Mouse (Mus musculus): Measurements from ENCODE around the gene Ncapd3.

Ncapd3 gene

DNA sequence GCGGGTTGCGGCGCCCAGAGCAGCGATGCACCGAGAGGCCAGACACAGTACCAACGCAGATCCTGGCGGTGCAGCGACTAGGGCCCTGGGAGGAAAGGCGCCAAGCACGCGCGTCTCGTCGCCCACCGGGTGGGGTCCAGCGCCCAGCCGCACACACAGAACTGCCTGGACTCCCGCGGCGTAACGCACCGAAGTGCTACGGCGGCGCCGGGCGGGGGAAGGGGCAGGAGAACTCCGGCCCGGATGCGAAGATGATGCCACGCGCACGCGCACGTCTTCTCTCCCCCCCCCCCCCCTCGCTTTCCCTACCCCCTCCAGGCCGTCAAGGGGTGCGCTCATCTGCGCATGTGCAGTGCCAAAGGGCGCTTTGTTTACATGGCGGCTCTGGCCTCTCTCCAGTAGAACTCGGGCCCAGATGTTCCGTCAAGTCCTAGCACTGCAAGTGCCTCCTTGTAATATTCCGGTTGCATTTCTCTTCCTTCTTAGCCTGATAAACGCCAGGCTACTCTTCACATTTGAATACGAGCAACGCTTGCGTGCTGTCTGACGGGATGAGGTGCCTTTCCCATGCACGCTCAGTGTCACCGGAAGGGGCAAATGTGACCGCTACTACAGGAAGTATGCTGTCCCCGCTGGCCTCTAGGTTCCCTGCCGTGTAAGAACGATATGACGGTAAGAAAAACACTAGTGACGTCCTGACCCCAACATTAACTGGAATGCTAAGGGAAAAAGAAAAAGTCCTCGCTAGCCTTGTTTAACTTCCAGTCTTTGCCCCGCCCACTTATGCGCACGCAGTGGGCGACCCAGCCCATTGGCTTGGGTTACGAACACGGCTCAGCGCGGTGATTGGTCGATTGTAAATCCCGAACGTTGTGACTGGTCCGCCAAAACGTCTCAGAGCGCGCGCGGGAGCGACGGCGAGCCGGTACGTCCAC is at the start of gene Ncapd3, which contains the start of gene Vps26b:
Gene Ncapd3, plus strand, starts transcription at position 348 of the 935 bp plus-strand sequence.
Gene Vps26b, minus strand, starts transcription at position 238 of the 935 bp plus-strand sequence.
- peak; percentile 98 for DNase-seq (ENCODE audit: low read depth, low spot score)

- no peak for DNase-seq (ENCODE audit: low read depth, low spot score)
Observed at GRCm38 (mm10) chr9:26985090-26985613, 44.8 kb upstream of the Ncapd3 start.

- DNase-seq (ENCODE audit: low read depth, low spot score): no peak
Observed at GRCm38 (mm10) chr9:26985668-26986277, 44.2 kb upstream of the Ncapd3 start.

GRCm38 (mm10) chr9:26990181-26990580 is 39.8 kb upstream of the Ncapd3 start:
- no peak for DNase-seq (ENCODE audit: low read depth, low spot score)

DNA sequence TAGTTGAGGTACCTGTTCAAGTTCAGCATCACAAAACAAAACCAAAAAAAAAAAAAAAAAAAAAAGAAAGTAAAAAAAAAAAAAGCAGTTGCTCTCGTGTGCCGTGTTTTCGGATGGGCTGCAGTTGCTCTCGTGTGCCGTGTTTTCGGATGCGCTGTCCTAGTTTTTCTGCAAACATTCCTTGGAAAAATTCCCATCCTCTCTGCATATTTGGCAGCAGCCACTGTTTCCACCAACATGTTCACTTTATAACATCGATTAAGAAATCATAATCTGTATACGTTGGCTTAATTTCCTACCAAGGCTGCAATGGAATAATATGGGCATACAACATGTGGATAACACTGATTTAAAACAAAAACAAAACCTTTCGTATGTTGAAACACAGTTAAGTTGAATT is 36.9 kb upstream of the Ncapd3 start:
- no peak for DNase-seq (ENCODE audit: low read depth, low spot score)

- DNase-seq (ENCODE audit: low read depth, low spot score): no peak
Observed at GRCm38 (mm10) chr9:26993900-26994299, 36.1 kb upstream of the Ncapd3 start.

DNA sequence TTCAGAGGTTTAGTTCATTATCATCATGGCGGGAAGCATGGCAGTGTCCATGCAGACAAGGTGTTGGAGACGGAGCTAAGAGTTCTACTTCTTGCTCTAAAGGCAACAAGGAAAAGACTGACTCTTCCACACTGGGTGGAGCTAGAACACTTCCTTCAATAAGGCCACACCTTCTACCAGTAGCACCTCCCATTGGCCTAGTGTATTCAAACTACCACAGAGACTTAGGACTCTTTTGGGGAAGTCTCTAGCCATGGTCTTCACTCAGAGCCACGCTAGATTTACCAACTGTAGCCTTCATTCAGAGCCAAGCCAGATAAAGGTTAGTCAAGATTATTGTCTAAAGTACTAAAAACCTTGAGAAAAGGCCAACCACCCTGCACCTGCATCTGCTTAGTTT is 32.9 kb upstream of the Ncapd3 start:
- DNase-seq (ENCODE audit: low read depth, low spot score): no peak

- DNase-seq (ENCODE audit: low read depth, low spot score): no peak
Observed at GRCm38 (mm10) chr9:26997501-26997900, 32.5 kb upstream of the Ncapd3 start.

GRCm38 (mm10) chr9:26998669-26999460 is 31.1 kb upstream of the Ncapd3 start:
- DNase-seq (ENCODE audit: low read depth, low spot score): no peak

- peak; percentile 94 for DNase-seq (ENCODE audit: low read depth, low spot score)
Observed at GRCm38 (mm10) chr9:26999461-27000395, 30.2 kb upstream of the Ncapd3 start, which contains the start of the genes Acad8 and Thyn1. Gene Acad8, minus strand, starts transcription at chr9:26999566. Gene Thyn1, plus strand, starts transcription at chr9:26999710.

DNA sequence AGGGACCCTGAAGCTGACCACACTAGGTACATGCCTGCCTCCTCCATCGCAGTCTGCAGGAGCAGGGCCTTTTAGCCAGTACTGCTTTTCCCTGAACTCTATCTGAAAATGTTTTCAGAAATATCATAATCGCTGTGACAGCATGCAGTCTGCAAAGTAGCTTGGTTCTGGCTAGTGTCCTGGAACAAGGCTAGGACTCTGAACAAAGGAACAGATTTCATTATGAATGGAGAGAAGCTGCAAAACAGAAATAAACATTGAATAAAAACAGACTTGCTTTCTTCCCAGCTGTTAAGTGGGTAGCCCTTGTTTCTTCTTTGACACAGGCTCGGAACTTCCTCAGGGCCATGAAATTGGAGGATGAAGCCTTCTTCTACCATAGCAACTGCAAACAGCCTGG is 24.7 kb upstream of the Ncapd3 start:
- no peak for DNase-seq (ENCODE audit: low read depth, low spot score)

GRCm38 (mm10) chr9:27005933-27006332 is 24.0 kb upstream of the Ncapd3 start:
- no peak for DNase-seq (ENCODE audit: low read depth, low spot score)

DNA sequence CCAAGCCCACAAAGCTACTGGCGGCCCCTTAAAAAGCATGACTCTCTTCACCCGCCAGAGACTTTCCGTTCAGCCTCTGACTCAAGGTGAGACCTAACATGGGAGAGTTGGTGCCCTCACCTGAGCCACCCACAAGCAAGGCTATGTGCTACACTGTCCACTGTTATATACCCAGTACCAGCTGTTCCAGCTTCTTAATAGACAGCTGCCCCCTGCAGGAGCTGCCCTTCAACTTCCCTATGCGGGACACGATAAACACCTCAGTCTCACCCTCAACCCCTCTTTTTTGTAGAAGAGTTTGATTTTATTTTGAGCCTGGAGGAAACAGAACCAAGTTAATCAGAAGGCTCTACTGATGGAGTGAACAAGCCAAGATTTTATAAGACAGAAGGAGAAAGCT is 23.1 kb upstream of the Ncapd3 start:
- DNase-seq (ENCODE audit: low read depth, low spot score): no peak

- no peak for DNase-seq (ENCODE audit: low read depth, low spot score)
Observed at GRCm38 (mm10) chr9:27009231-27009630, 20.7 kb upstream of the Ncapd3 start.

GRCm38 (mm10) chr9:27011572-27011971 is 18.4 kb upstream of the Ncapd3 start:
- DNase-seq (ENCODE audit: low read depth, low spot score): no peak

GRCm38 (mm10) chr9:27018961-27019360 is 11.0 kb upstream of the Ncapd3 start:
- DNase-seq (ENCODE audit: low read depth, low spot score): no peak

- DNase-seq (ENCODE audit: low read depth, low spot score): no peak
Observed at GRCm38 (mm10) chr9:27023681-27024080, 6.3 kb upstream of the Ncapd3 start.

DNA sequence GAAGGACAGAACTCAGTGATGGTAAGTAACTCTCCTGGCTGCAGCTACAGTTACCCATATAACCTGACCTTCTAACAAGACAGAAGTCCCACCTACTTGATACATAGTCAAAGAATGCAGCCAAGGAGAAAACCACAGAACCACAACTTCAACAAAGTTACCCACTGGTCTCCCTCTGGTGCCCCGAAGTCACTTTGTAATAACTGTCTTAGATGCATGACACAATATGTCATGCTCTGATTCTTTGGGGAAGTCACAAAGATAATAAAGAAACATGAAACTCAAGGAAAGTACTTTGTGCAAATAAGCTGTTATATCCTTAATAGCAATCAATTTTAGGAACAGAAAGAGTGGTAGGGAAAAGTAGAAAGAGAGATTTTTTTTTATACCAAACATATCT is 3.3 kb upstream of the Ncapd3 start:
- DNase-seq (ENCODE audit: low read depth, low spot score): no peak

DNA sequence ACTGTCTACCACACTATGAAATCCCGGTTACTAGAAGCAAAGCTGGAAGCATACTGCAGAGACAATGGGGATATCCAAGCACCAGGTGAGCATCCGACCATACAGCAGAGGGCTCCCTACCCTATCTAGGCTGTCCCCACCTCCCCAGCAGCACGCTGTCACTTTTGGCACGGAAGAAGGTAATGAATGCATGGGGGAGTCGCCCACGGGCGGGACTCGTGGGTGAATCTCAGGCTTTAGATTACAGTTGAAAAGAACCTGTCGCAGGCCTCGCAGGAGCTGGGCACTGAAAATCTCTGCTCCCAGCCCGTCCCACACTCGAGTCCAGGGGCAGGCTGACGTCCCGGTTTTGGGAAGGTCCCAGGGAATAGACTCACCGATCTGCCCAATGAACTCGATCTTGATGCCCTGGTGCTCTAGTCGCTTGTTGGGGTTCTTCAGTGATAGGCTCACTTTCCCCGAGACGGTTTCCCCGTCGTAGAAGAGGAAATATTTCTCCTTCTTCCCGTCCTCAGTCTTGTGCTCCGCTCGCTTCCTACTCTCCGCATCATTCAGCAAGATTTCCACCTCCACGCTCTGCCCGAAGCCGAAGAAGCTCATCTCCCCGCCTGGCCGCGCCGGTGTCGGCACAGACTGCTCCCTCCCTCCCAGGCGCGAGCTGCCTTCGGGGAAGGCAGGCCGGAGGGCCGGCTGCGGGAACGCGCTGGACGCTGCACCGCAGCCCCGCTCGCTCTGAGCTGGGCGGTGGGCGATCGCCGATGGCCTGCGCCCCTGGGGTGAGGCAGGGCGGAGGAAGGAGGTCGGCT is 750 bp upstream of the Ncapd3 start:
- DNase-seq (ENCODE audit: low read depth, low spot score): peak; percentile 19

GRCm38 (mm10) chr9:27030763-27031100 is 757 bp downstream of the Ncapd3 start:
- DNase-seq (ENCODE audit: low read depth, low spot score): no peak

Data from forelimb bud, embryonic 11.5 days (tissue).